9 mouse cellular contexts compared by ENCODE assay signal in the genomic region with DNA sequence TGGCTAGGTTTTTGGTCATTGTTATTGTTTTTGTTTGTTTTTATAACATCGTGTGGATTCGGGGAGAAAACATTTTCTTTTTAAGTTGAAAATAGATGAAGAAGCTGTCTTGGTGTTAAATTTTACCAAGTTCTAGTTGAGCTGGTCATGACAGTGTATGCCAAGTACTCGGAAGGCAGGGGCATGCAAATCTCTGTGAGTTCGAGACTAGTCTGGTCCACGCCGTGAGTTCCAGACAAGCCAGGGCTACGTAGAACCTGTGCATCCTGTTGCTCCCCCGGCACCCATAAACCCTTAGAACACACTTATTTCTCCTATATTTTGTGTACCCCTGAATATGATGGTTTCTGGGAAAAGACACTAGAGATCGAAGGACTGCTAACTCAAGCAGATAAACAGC. TPM values are rescaled to one million over a fixed set of nuclear protein-coding genes. Genes with fewer than 3 reads are reported as not detected.
A peak's percentile ranks its signal among the peaks of the same experiment; 100 is the strongest.
DNase-seq lines count a peak whose midpoint lies in the region; ATAC-seq and TF ChIP-seq lines count a peak whose summit lies in the region.
"Had no signal": no experiment of that assay in that cellular context is flagged by ENCODE, and none has a peak within 500 bp of the region (broad histone marks: within the 10 kb centered on the region; RNA-seq: fewer than 3 reads in every experiment).

No protein-coding gene starts in this region.

- no peaks in the 10 kb centered on the region for H3K27me3 ChIP-seq in kidney, embryonic 16.5 days (ENCODE audit: insufficient read depth, low read length)
- H3K27me3 ChIP-seq in embryonic facial prominence, embryonic 11.5 days (ENCODE audit: control insufficient read depth, insufficient read depth, low read length), result no peaks in the 10 kb centered on the region
- no peaks in the 10 kb centered on the region for H3K27me3 ChIP-seq in intestine, embryonic 15.5 days (replicated peaks)
- H3K27me3 ChIP-seq in midbrain, postnatal 0 days (ENCODE audit: insufficient read depth, low read length), result no peaks in the 10 kb centered on the region

- H3K36me3 ChIP-seq in kidney, embryonic 16.5 days (ENCODE audit: insufficient read depth, low read length), result peaks cover 14% of the 10 kb centered on the region
- H3K36me3 ChIP-seq in embryonic facial prominence, embryonic 11.5 days (replicated peaks; ENCODE audit: control insufficient read depth, insufficient read depth, low read depth, low read length), result no peaks in the 10 kb centered on the region; the same call in none of the 2 replicates
- H3K36me3 ChIP-seq in intestine, embryonic 15.5 days, result peaks cover 15% of the 10 kb centered on the region; the same call in 1 of the 2 replicates
- no peaks in the 10 kb centered on the region for H3K36me3 ChIP-seq in midbrain, postnatal 0 days (ENCODE audit: insufficient read depth, low read length)

- peak overlapping the region; percentile 89 for H3K4me2 ChIP-seq in kidney, embryonic 16.5 days (replicated peaks; ENCODE audit: low read depth, low read length)
- H3K4me2 ChIP-seq in embryonic facial prominence, embryonic 11.5 days (ENCODE audit: low read depth, low read length), result peak overlapping the region; percentile 57
- peak overlapping the region; percentile 74 for H3K4me2 ChIP-seq in intestine, embryonic 15.5 days (replicated peaks)
- H3K4me2 ChIP-seq in midbrain, postnatal 0 days (ENCODE audit: low read depth, low read length, poor library complexity, severe bottlenecking), result peak overlapping the region; percentile 97; the same call in 1 of the 2 replicates

- peaks cover 16% of the 10 kb centered on the region for H3K4me1 ChIP-seq in kidney, embryonic 16.5 days (ENCODE audit: insufficient read depth, low read length)
- H3K4me1 ChIP-seq in embryonic facial prominence, embryonic 11.5 days (ENCODE audit: control insufficient read depth, insufficient read depth, low read length), result no peaks in the 10 kb centered on the region; the same call in 1 of the 2 replicates
- peaks cover 11% of the 10 kb centered on the region; the same call in 1 of the 2 replicates for H3K4me1 ChIP-seq in intestine, embryonic 15.5 days (replicated peaks)
- H3K4me1 ChIP-seq in midbrain, postnatal 0 days (ENCODE audit: insufficient read depth, low read length), result no peaks in the 10 kb centered on the region; the same call in 1 of the 2 replicates

- TF ChIP-seq CTCF in midbrain, postnatal 0 days (IDR thresholded peaks at IDR 0.05), result no peak

- DNase-seq in kidney, postnatal 36 days, result no peak
- DNase-seq in embryonic facial prominence, embryonic 11.5 days (ENCODE audit: low spot score), result no peak
- no peak for DNase-seq in midbrain, postnatal 0 days (ENCODE audit: low spot score)
- no peak for DNase-seq in MN1 (ENCODE audit: low spot score)
- DNase-seq: kidney, postnatal 14 days had no signal

- ATAC-seq in kidney, embryonic 16.5 days (ENCODE audit: low FRiP score, low TSS enrichment), result no peak
- ATAC-seq in embryonic facial prominence, embryonic 11.5 days (replicated peaks; ENCODE audit: insufficient number of reproducible peaks, low FRiP score, low TSS enrichment, low read depth), result no peak
- ATAC-seq in intestine, embryonic 15.5 days, result no peak
- no peak for ATAC-seq in midbrain, postnatal 0 days (ENCODE audit: low FRiP score)
- ATAC-seq in cerebellum, adult (ENCODE audit: insufficient number of reproducible peaks, low FRiP score, low TSS enrichment), result no peak
- no peak for ATAC-seq in megakaryocyte progenitor cell, adult 5-6 weeks (replicated peaks; ENCODE audit: poor library complexity)

- H3K4me3 ChIP-seq in kidney, embryonic 16.5 days (ENCODE audit: low read length), result peak overlapping the region; percentile 99
- H3K4me3 ChIP-seq in embryonic facial prominence, embryonic 11.5 days (ENCODE audit: low read depth, low read length), result peak overlapping the region; percentile 92
- H3K4me3 ChIP-seq in intestine, embryonic 15.5 days (replicated peaks), result peak overlapping the region; percentile 89
- peak overlapping the region; percentile 67 for H3K4me3 ChIP-seq in midbrain, postnatal 0 days (ENCODE audit: low read depth, low read length)

- H3K27ac ChIP-seq in kidney, embryonic 16.5 days (ENCODE audit: low read length), result no peak overlapping the region
- H3K27ac ChIP-seq in embryonic facial prominence, embryonic 11.5 days (replicated peaks; ENCODE audit: low read depth, low read length), result no peak overlapping the region
- H3K27ac ChIP-seq in intestine, embryonic 15.5 days, result no peak overlapping the region
- H3K27ac ChIP-seq in midbrain, postnatal 0 days (ENCODE audit: low read depth, low read length), result no peak overlapping the region

- no peaks in the 10 kb centered on the region for H3K9me3 ChIP-seq in kidney, embryonic 16.5 days (ENCODE audit: low read length)
- H3K9me3 ChIP-seq in embryonic facial prominence, embryonic 11.5 days (replicated peaks; ENCODE audit: control insufficient read depth, low read length), result no peaks in the 10 kb centered on the region
- no peaks in the 10 kb centered on the region for H3K9me3 ChIP-seq in intestine, embryonic 15.5 days
- H3K9me3 ChIP-seq in midbrain, postnatal 0 days (ENCODE audit: low read length), result no peaks in the 10 kb centered on the region

- WGBS in kidney, embryonic 16.5 days, result 61% methylated on average over 9 of the region's 9 CpGs
- 59% methylated on average over 9 of the region's 9 CpGs for WGBS in embryonic facial prominence, embryonic 11.5 days
- WGBS in intestine, embryonic 15.5 days, result 57% methylated on average over 9 of the region's 9 CpGs
- WGBS in midbrain, postnatal 0 days, result 59% methylated on average over 9 of the region's 9 CpGs

- H3K9ac ChIP-seq in kidney, embryonic 16.5 days (replicated peaks; ENCODE audit: low read length), result peak overlapping the region; percentile 88
- peak overlapping the region; percentile 90 for H3K9ac ChIP-seq in embryonic facial prominence, embryonic 11.5 days (replicated peaks; ENCODE audit: low read length)
- H3K9ac ChIP-seq in intestine, embryonic 15.5 days, result peak overlapping the region; percentile 77
- H3K9ac ChIP-seq in midbrain, postnatal 0 days (replicated peaks; ENCODE audit: low read length, poor library complexity, severe bottlenecking), result no peak overlapping the region

RNA-seq across cellular contexts. Expression of gene Nsl1, which starts 0.9 kb away (rescaled TPM):
- 21.9 and 25.5 TPM in 2 replicates for polyA plus RNA-seq in kidney, embryonic 16.5 days (2015; fragmentation: Nextera tagmentation; extraction: Ambion mirVana)
- 23.4 and 25.1 TPM in 2 replicates for polyA plus RNA-seq in embryonic facial prominence, embryonic 11.5 days (2014; fragmentation: Nextera tagmentation; extraction: Ambion mirVana)
- 17.0 and 18.8 TPM in 2 replicates for polyA plus RNA-seq in intestine, embryonic 15.5 days (2015; fragmentation: Nextera tagmentation; extraction: Ambion mirVana)
- 1.6 and 1.9 TPM in 2 replicates for total RNA-seq in midbrain, postnatal 0 days (2014; rRNA removed)
- 1.8 and 1.9 TPM in 2 replicates for polyA plus RNA-seq in midbrain, postnatal 0 days (2015; fragmentation: Nextera tagmentation; extraction: Ambion mirVana)
- total RNA-seq in megakaryocyte progenitor cell, adult 5-6 weeks (2015), result 9.8 and 9.9 TPM in 2 replicates
- total RNA-seq in megakaryocyte progenitor cell, adult 5-6 weeks (2017), result 16.0 and 23.1 TPM in 2 replicates

RNA-seq across cellular contexts. Expression of gene Tatdn3, which starts 1.0 kb away (rescaled TPM):
- 13.1 and 14.4 TPM in 2 replicates for polyA plus RNA-seq in kidney, embryonic 16.5 days (2015; fragmentation: Nextera tagmentation; extraction: Ambion mirVana)
- polyA plus RNA-seq in embryonic facial prominence, embryonic 11.5 days (2014; fragmentation: Nextera tagmentation; extraction: Ambion mirVana), result 11.9 and 12.0 TPM in 2 replicates
- polyA plus RNA-seq in intestine, embryonic 15.5 days (2015; fragmentation: Nextera tagmentation; extraction: Ambion mirVana), result 11.9 and 12.6 TPM in 2 replicates
- total RNA-seq in midbrain, postnatal 0 days (2014; rRNA removed), result 21.5 and 39.0 TPM in 2 replicates
- 12.8 and 14.7 TPM in 2 replicates for polyA plus RNA-seq in midbrain, postnatal 0 days (2015; fragmentation: Nextera tagmentation; extraction: Ambion mirVana)
- total RNA-seq in megakaryocyte progenitor cell, adult 5-6 weeks (2015), result 12.9 and 19.3 TPM in 2 replicates
- total RNA-seq in megakaryocyte progenitor cell, adult 5-6 weeks (2017), result 18.0 and 19.5 TPM in 2 replicates

RNA-seq across cellular contexts. Expression of gene Spata45, which starts 27.3 kb away (rescaled TPM):
- polyA plus RNA-seq in kidney, embryonic 16.5 days (2015; fragmentation: Nextera tagmentation; extraction: Ambion mirVana), result not detected in 2 replicates
- not detected in 2 replicates for polyA plus RNA-seq in embryonic facial prominence, embryonic 11.5 days (2014; fragmentation: Nextera tagmentation; extraction: Ambion mirVana)
- polyA plus RNA-seq in intestine, embryonic 15.5 days (2015; fragmentation: Nextera tagmentation; extraction: Ambion mirVana), result not detected in 2 replicates
- not detected in 2 replicates for total RNA-seq in midbrain, postnatal 0 days (2014; rRNA removed)
- polyA plus RNA-seq in midbrain, postnatal 0 days (2015; fragmentation: Nextera tagmentation; extraction: Ambion mirVana), result not detected in 2 replicates
- total RNA-seq in megakaryocyte progenitor cell, adult 5-6 weeks (2015), result not detected in 2 replicates
- total RNA-seq in megakaryocyte progenitor cell, adult 5-6 weeks (2017), result not detected in 2 replicates

RNA-seq across cellular contexts. Expression of gene Batf3, which starts 33.9 kb away (rescaled TPM):
- 13.5 and 14.6 TPM in 2 replicates for polyA plus RNA-seq in kidney, embryonic 16.5 days (2015; fragmentation: Nextera tagmentation; extraction: Ambion mirVana)
- 9.8 and 11.9 TPM in 2 replicates for polyA plus RNA-seq in embryonic facial prominence, embryonic 11.5 days (2014; fragmentation: Nextera tagmentation; extraction: Ambion mirVana)
- polyA plus RNA-seq in intestine, embryonic 15.5 days (2015; fragmentation: Nextera tagmentation; extraction: Ambion mirVana), result 7.2 and 10.5 TPM in 2 replicates
- 1.3 and 4.9 TPM in 2 replicates for total RNA-seq in midbrain, postnatal 0 days (2014; rRNA removed)
- polyA plus RNA-seq in midbrain, postnatal 0 days (2015; fragmentation: Nextera tagmentation; extraction: Ambion mirVana), result 1.3 and 1.6 TPM in 2 replicates
- total RNA-seq in megakaryocyte progenitor cell, adult 5-6 weeks (2015), result 1.0 and 1.9 TPM in 2 replicates
- 1.3 TPM in 1 of 2 replicates, not detected in the other for total RNA-seq in megakaryocyte progenitor cell, adult 5-6 weeks (2017)

RNA-seq across cellular contexts. Expression of gene Flvcr1, which starts 37.7 kb away (rescaled TPM):
- 6.0 and 6.2 TPM in 2 replicates for polyA plus RNA-seq in kidney, embryonic 16.5 days (2015; fragmentation: Nextera tagmentation; extraction: Ambion mirVana)
- 10.0 and 10.5 TPM in 2 replicates for polyA plus RNA-seq in embryonic facial prominence, embryonic 11.5 days (2014; fragmentation: Nextera tagmentation; extraction: Ambion mirVana)
- polyA plus RNA-seq in intestine, embryonic 15.5 days (2015; fragmentation: Nextera tagmentation; extraction: Ambion mirVana), result 9.8 and 10.7 TPM in 2 replicates
- total RNA-seq in midbrain, postnatal 0 days (2014; rRNA removed), result 32.3 and 36.9 TPM in 2 replicates
- polyA plus RNA-seq in midbrain, postnatal 0 days (2015; fragmentation: Nextera tagmentation; extraction: Ambion mirVana), result 8.2 and 9.2 TPM in 2 replicates
- total RNA-seq in megakaryocyte progenitor cell, adult 5-6 weeks (2015), result 29.9 and 30.6 TPM in 2 replicates
- total RNA-seq in megakaryocyte progenitor cell, adult 5-6 weeks (2017), result 21.7 and 24.9 TPM in 2 replicates
